Mouse (Mus musculus) common myeloid progenitor, adult 5-6 weeks (primary cell): ENCODE measurements around the gene Dusp14. TPM values are rescaled to one million over a fixed set of nuclear protein-coding genes. Genes with fewer than 3 reads are reported as not detected.

Experiments
- ATAC-seq: replicated peaks from 2 replicates; pipeline ENCODE4 v1.8.0; 2016; ENCODE audit warnings: low read depth, mild to moderate bottlenecking, moderate TSS enrichment, inconsistent platforms; ENCODE audit not compliant: poor library complexity, severe bottlenecking
- total RNA-seq: library from RNA; stranded (forward); fragments of 200-1000, 187-1606 nt; gene quantifications from 2 replicates; pipeline ENCODE4 v1.2.3, GENCODE M21; 2017

Gene Dusp14
- total RNA-seq, 1 experiment from 2014 or later, result not detected

DNA sequence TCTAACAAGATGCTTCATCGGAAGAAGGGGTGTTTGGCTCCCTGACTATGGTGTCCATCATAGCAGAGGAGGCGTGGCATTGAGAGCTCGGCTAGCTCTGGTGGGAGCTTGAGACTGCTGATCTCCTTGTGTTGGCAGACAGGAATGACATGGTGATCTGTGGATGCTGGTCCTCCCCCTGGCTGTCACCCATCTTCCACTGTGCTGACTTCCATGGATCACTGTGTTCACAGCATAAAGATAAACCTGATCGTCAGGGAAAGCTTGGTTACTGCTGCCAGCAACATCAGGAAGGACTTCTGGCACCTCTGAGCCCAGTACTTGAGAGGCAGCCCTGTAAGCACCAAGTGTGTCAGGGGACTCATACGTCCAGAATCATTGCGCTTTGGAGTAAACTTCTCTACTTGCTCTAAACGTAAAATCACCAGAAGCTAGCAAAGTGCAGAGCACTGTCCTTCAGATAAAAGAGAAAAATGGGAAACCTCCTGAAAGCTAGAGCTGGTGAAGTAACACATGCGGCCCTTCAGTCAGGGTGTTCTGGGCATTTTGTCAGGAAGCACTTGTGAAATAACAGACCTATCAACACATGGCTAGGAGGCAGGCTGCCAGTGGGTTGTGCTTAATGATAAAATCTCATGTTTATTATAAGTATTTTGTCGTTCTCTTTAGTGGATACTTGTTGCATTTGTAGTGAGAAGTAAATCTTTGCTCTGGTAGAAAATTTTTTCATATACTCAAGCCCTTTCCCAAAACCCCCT, 40.6 kb downstream of the Dusp14 start:
- ATAC-seq, result no peak

GRCm38 (mm10) chr11:84027231-84027630, 41.8 kb downstream of the Dusp14 start:
- ATAC-seq, result no peak

DNA sequence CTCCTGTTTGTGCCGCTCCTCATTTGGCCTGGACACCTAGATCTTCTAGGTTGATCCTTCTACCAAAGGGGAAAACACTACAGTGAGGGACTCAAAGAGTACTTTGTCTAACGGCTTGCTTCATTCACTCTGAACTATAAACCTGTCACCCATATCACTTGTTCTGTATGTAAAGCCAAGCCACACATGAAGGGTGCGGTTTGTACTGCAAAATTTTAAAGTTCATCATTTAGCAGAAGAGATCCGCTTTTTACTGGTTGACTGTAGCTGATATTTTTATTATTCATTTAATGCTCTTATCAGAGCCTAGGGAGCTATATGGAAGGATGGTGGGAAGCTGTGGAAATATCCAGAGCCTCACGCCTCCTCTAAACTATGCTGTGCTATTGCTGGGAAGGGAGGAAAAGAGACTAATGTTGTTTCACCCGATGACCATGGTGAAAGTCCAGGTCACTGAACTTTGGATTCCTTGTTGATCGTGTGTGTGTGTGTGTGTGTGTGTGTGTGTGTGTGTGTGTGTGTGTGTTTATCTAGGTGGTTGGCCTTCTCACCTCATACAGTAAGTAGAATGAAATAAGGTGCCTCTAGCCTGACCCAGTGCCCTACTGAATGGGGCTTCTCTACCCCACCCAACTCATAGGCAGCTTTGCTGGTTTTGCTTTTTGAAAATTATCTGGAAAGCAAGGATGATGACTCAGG, 52.1 kb downstream of the Dusp14 start:
- no peak for ATAC-seq

DNA sequence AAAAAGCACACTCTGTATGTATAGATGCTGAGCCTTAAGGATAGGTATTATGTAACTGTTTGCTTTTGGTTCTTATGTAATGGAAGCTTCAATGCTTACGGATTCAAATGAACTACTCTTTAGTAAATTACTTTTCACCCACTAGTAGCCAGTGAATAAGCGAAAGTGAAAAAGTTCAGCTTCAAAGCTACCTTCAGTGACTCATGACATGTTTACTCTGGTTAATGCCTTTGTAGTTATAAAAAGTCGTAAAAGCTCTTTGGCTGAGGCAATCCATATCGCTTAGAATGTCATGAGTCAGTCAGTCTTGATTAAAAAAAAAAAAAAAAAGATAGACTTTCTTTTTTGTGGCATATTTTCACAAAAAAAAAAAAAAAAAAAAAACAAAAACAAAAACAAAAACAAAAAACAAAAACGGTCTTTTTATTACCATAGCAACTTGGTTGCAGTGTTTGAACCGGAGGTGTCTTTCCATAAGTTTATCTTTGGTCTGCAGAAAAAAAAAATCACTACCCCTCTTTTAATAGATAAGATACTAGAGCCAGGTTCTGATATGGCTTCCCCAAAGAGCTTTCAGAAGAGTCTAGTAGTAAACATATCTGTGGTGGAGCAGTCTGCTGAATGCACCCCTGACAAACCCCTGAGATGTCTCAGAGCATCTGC, 52.8 kb downstream of the Dusp14 start:
- no peak for ATAC-seq

DNA sequence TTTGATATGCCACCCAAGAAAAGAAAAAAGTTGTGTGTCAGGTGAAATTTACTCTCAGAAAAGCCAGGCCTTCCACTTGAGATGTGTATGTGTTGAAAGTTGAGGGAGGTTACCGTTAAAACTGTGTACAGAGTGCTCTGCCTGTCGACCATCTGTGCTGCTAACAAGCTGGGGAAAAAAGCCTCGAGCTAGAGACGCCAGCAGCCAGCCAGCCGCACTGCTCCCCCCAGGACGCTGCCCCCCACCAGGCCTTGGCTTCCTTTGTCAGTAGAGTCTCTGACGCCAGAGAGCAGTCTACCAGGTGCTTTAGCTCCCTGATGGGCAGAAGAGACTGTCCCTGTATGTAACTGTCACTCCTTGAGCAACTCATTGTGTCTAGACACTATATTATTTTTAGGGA, 56.0 kb downstream of the Dusp14 start:
- no peak for ATAC-seq

- no peak for ATAC-seq
Observed at GRCm38 (mm10) chr11:84011576-84011975, 57.5 kb downstream of the Dusp14 start.

GRCm38 (mm10) chr11:84011050-84011449, 58.0 kb downstream of the Dusp14 start:
- no peak for ATAC-seq

DNA sequence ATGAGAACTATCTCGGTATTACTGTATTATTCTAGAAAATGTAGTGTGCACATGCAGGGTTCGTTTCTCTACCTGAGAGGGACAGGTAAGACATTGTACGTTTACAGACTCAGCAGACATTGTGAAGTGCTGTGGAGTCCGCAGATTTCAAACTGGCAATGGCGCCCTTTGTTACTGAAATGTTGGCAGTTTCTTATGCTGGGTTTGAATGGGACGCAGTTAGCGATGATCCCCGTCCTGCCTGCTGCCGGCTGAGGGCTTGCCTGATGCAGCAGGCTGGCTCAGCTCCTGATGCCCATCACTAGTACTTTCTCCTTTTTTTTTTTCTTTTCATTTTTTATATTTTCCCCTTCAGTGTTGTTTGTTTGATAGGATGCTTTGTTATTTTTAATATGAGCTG, 58.6 kb downstream of the Dusp14 start:
- no peak for ATAC-seq

DNA sequence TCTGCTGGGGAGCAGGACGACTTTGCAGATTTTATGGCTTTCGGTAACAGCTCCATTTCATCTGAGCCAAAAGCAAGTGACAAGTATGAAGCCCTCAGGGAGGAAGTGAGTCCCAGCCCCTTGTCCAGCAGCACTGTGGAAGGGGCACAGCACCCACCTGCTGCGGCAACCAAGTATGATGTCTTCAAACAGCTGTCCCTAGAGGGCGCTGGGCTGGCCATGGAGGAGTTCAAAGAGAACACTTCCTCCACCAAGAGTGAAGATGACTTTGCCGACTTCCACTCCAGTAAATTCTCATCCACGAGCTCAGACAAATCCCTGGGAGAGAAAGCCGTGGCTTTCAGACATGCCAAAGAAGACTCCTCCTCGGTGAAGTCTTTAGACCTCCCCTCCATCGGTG, 60.1 kb downstream of the Dusp14 start:
- ATAC-seq, result no peak

DNA sequence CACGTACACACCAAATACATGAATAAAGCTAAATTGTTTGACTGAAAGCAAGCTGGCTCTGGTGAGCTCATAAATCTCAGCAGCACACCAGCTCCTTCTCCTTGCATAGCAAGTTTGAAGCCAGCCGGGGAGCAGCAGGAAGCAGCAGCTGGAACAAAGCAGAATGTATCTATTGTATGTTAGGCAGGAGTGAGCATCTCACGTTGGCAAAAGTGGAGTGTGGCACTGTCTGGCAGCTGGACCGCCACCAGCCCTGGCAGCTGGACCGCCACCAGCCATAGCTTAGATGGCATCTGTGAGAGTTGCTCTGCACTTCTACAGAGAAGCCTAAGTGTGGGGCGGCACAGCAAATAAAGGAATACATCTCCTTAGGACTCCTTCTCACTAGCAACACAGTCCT, 65.1 kb downstream of the Dusp14 start:
- ATAC-seq, result no peak

GRCm38 (mm10) chr11:84001257-84001656, 67.8 kb downstream of the Dusp14 start:
- no peak for ATAC-seq

DNA sequence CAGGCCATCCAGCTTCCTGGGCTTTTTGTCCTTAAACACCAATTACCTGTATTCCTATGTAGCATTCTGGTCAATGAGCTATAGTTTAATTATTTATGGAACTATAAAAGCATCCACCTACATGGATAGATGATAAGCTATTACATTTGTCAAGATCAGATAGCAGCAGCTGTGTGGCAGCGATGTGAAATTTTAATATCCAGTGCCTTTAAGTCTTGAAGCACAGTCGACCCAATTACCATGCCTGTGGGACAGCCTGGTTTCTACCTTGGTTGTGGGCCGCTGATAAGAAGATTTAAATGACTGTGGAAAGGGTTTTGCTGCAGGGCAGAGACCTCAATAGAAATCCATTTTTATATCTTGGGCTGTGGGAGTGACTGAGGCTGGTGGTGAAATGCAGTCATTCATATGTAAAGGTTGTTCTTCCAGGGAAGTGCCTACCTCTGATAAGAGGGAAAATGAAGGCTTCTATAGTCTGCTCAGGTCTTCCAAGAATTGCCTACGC, 69.6 kb downstream of the Dusp14 start:
- no peak for ATAC-seq

DNA sequence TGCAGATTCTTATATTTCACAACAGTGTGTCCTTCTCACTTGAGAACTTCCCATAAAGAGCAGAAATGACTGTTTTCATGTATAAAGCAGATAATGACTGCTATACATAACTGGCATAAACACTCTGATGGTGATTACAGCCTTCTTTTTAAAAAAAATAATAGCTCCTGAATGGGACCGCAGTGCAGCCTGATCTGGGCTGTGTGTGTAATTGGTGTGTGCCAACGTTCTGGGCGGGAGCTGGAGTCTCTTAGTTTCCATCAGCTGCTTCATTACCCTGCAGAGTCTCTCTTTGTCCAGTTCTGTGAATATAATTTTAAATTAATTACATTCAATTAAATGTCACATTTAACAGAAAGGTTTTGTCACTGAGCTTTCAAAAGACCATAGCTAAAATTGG, 70.1 kb downstream of the Dusp14 start:
- no peak for ATAC-seq

Other genes with a start within 250 kb of the Dusp14 start
- not detected in 2 replicates for gene Hnf1b, start 219.2 kb downstream of the Dusp14 start, total RNA-seq
- gene Ddx52, start 127.2 kb downstream of the Dusp14 start, total RNA-seq, result 68.2 and 71.4 TPM in 2 replicates
- gene Synrg, start 104.8 kb downstream of the Dusp14 start, total RNA-seq, result 17.5 and 21.0 TPM in 2 replicates
- gene Tada2a, start 60.3 kb upstream of the Dusp14 start, total RNA-seq, result 16.2 and 25.3 TPM in 2 replicates
- gene Acaca, start 60.4 kb upstream of the Dusp14 start, total RNA-seq, result 25.8 and 40.7 TPM in 2 replicates
- gene Gm11437, start 98.2 kb upstream of the Dusp14 start, total RNA-seq, result not detected in 2 replicates